Mouse (Mus musculus) bone marrow, adult 2 months (tissue): ENCODE data around the gene Abcb4.

Experiments
- CTCF ChIP-seq: fragments of 200-500 bp; IDR thresholded peaks from 2 replicates; pipeline ENCODE4 v1.5.1; 2011; ENCODE audit warnings: low read length, control low read depth; ENCODE audit not compliant: control insufficient read depth, insufficient read depth
- POLR2A ChIP-seq: fragments of 200-500 bp; IDR thresholded peaks from 2 replicates; pipeline ENCODE4 v1.6.1; 2011; ENCODE audit warnings: low read depth, mild to moderate bottlenecking, control low read depth, low read length, borderline replicate concordance; ENCODE audit not compliant: control insufficient read depth

- TF ChIP-seq CTCF (no peak), POLR2A (no peak)
These were observed 105.6 kb downstream of the Abcb4 start for GRCm38 (mm10) chr5:8999108-8999507.
